Mouse (Mus musculus) intestine, embryonic 16.5 days (tissue): ENCODE measurements around the gene Muc5ac. TPM values are rescaled to one million over a fixed set of nuclear protein-coding genes. Genes with fewer than 3 reads are reported as not detected.

ENCODE experiments used
- polyA plus RNA-seq: library from polyadenylated mRNA; unstranded; fragments of >200 nt; fragmentation: Nextera tagmentation; extraction: Ambion mirVana; gene quantifications from 2 replicates; pipeline ENCODE4 v1.2.1, GENCODE M21; 2015

Muc5ac gene
- polyA plus RNA-seq, 1 experiment from 2014 or later: not detected

Other genes with a start within 250 kb of the Muc5ac start
- 69.8 and 76.5 TPM in 2 replicates for gene Chid1, start 249.1 kb upstream of the Muc5ac start, polyA plus RNA-seq
- 89.4 and 103 TPM in 2 replicates for gene Ap2a2, start 226.8 kb upstream of the Muc5ac start, polyA plus RNA-seq
- 0.24 and 0.28 TPM in 2 replicates for gene Muc6, start 133.7 kb upstream of the Muc5ac start, polyA plus RNA-seq
- 22.1 and 28.5 TPM in 2 replicates for gene Muc2, start 98.6 kb upstream of the Muc5ac start, polyA plus RNA-seq
- 0.01 TPM in 1 of 2 replicates, not detected in the other for gene Muc5b, start 50.1 kb downstream of the Muc5ac start, polyA plus RNA-seq
- gene Tollip, start 129.5 kb downstream of the Muc5ac start, polyA plus RNA-seq: 51.1 and 55.5 TPM in 2 replicates
- 0.98 and 1.3 TPM in 2 replicates for gene Brsk2, start 160.8 kb downstream of the Muc5ac start, polyA plus RNA-seq